Mouse (Mus musculus) G1E (cell line): ENCODE results near the gene Mip.

ENCODE experiments used
- CTCF ChIP-seq: IDR thresholded peaks from 2 replicates; pipeline ENCODE4 v1.5.1; 2012; ENCODE audit warnings: low read depth, low read length, inconsistent platforms, mixed read lengths
- GATA1 ChIP-seq: IDR thresholded peaks from 2 replicates; pipeline ENCODE4 v1.6.1; 2012; ENCODE audit warnings: borderline replicate concordance, low read length, inconsistent platforms, mixed read lengths

- TF ChIP-seq CTCF = no peak
- no peak for TF ChIP-seq GATA1
Observed at GRCm38 (mm10) chr10:128212148-128212547, 13.5 kb upstream of the Mip start.
